Mouse (Mus musculus) c-Kit-negative CD71-positive TER-119-positive erythroid progenitor cells, embryonic 14.5 days (primary cell): ENCODE results near the gene Stat2.
A peak's percentile ranks its signal among the peaks of the same experiment; 100 is the strongest.

Experiments used
- DNase-seq: peaks from one replicate; pipeline ENCODE4 v3.0.0-alpha.2; 2013; ENCODE audit warnings: low read depth, low spot score

The Stat2 gene

DNA sequence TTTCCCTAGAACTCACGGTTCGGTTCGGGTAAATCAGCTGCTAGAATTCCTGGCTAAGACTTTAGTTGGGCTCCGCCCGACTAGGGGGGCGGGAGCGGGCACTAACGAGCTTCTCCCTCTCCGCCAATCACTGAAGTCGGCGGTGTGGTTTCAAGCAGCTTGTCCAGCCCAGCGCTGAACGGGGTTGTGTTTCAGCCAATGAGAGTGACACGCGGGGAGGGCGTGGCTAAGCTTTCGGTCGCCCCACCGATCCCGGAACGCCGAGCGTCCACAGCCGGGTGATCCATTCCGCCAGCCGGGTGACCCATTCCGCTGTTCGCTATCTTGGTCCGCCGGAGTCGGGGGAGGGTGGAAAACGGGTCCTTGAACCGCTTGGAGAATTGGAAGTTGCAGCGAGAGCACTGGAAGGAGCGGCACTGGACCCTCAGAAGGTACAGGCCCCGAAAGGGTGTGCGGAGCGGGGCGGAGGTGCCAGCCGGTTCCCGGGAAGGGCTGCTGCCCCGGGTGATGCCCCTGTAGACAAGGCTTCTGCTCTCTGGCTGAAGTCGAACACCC lies at the start of gene Stat2:
Gene Stat2 (plus strand): TSS at position 273 of the 555 bp plus-strand sequence.
- peak; percentile 98 for DNase-seq

DNA sequence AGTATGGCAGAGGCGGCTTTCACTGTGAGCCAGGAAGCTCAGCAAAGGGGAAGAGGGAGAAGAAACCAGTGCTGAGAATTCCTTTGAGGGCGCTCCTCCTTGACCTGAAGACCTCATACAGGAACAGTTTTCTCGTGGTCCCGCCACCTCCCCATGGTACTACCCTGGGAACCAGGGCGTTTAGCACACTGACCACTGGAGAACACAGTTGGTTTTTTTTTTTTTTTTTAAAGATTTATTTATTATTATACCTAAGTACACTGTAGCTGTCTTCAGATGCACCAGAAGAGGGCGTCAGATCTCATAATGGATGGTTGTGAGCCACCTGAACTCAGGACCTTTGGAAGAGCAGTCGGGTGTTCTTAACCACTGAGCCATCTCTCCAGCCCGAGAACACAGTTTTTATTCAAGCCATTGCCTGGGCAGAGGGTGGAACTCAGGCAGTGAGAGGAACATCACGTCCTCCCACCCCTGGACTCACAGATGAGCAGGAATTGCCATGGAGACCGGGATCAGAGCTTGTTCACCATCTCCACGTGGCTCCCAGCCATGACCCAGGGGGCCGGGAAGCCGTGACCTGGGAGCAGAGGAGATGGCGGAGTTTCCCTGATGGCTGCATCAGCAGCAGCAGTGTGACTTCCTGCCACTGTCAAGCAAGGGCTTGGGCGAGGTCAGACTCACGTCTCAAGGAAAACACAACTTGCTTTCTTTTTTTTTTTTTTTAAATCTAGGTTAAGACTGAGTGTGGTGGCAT lies 48.6 kb upstream of the Stat2 start:
- no peak for DNase-seq

DNA sequence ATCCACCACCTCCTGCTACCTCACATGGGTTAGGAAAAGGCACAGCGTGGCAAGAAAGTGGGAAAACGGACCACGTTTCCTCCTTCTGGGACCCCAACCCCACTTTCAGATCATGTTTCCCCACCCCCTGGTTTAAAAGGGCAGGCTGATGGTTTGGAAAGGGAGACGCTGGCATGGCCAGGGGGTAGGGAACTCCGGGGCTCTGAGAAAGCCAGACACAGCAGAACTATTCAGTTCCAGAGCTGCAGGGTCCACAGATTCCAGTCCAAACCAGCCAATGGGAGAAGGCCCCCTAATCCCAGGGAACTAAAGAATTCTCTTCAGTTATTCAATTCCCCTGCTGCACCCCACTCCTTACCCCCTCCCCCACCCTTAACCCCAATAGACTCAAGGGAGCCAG lies 45.3 kb upstream of the Stat2 start:
- DNase-seq, result no peak

DNA sequence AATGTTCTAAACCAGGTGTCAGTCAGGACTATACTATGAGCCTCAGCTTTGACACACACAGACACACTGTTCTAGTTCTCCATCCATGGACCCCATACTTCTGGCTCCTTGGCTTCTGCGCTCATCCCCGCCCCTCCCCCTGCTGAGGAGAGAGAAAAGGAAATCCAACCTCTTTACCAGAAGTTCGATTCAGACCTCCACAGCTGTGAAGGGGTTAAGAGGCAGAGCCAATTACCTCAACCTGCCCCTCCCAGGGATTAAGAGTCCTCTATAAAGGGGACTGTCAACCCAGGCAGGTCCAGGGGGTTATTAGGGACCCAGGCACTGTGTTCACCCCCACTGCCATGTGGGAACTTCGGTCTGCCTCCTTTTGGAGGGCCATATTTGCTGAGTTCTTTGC lies 44.8 kb upstream of the Stat2 start, which contains the start of gene Mip:
Gene Mip (plus strand): TSS at position 301 of the 400 bp plus-strand sequence.
- no peak for DNase-seq

DNA sequence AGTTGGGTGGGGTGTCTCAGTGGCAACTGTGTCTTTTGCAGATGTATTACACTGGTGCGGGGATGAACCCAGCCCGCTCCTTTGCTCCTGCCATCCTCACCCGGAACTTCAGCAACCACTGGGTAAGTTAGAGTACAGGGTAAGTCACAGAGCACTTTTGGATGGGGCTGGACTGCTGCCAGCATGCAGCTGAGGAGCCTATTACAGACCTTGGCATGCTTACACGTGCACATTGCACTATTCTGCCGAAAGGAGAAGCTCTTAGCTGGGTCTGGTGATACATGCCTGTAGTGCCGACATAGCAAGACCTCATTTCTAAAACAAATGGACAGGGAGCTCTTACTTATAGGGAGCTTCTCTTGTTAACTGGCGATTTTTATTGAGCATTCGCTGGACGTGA lies 42.8 kb upstream of the Stat2 start:
- no peak for DNase-seq

DNA sequence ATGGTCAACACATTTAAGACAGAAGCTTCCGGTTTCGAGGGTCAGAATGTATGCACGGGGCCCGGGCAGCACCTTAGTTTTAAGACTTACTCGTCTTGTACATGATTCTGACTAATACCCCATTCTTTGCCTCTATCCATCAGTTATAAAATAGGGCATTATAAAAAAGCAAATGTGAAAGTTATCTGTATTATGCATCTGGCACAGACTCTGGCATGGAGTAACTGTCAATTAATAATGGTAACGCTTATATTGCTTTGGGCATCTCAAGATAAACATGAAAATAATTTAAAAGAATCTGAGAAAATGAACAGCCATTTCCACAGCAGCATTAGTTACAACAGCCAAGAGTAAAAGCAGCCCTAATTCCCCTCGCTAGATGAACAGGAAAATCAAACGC lies 42.4 kb upstream of the Stat2 start:
- no peak for DNase-seq

DNA sequence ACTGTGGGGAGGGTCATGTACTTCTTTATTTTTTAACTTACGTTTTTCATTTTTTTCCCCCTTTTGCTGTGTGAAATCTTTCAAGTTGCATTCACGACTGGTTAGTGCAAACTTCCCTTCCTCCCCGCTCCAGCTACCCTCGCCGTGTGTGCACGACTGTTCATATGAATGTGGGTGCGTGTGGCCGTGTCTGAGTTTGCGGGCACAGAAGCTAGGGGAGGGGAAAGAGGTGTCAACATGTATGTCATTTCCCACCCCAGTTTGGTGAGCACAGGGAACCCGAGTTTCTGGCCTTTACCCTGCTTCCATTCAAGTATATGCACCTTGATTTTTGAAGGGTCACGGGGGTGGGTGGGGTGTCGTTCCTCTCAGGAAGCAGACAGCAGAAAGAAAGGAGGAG lies 39.8 kb upstream of the Stat2 start:
- no peak for DNase-seq

DNA sequence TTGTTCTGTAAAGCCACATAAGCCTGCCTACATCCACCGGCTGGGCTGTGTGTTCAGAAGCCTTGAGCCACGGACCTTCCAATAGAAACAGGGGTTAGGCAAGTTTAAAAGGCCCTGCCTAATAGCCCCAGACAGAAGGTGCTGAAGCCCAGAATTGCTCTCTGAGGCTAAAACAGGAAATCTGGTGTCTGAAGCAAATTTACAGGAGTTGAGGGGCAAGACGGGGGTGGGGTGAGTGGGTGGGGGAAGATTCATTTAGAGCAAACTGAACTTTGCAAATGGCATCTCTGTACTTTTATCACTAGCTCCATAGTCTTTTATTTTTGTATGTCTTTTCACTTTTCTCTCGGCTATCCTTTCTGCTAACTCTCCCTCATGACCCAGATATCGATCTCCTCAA lies 39.2 kb upstream of the Stat2 start:
- no peak for DNase-seq

DNA sequence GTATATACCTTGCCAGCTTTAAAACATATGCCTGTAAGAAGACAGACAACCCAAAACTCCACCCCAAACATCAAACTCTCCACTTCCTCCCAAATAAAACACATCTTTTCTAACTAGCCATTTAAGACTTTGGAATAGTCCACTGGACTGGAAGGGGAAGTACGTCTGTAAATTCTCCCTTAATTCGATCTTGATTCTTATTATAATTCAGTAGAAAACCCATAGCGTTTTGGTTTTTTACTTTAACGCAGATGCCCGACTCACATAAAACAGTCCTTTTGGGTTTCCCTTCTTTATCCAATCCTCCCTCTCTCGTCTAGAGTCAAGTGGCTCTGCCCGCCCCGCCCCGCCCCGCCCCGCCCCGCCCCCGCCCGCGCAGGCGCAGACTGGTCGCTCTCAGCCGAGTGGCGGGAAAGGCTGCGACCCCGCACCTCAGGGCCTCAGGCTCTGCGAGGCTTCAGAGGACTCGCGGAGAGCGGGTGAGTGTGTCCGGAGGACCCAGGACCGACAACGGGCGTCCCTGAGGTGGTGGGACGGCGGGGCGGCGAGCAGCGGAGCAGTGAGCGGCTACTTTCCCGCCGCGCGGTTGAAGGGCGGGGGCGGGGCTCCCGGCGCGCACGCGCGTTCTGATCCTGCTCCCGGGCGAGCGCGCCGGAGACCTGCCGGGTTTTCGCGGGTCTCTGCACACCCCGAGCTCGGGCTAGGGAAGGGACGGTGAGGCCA lies 38.5 kb upstream of the Stat2 start, which contains the start of gene Timeless:
Gene Timeless (plus strand): TSS at position 369 of the 723 bp plus-strand sequence.
- DNase-seq, result peak; percentile 79

DNA sequence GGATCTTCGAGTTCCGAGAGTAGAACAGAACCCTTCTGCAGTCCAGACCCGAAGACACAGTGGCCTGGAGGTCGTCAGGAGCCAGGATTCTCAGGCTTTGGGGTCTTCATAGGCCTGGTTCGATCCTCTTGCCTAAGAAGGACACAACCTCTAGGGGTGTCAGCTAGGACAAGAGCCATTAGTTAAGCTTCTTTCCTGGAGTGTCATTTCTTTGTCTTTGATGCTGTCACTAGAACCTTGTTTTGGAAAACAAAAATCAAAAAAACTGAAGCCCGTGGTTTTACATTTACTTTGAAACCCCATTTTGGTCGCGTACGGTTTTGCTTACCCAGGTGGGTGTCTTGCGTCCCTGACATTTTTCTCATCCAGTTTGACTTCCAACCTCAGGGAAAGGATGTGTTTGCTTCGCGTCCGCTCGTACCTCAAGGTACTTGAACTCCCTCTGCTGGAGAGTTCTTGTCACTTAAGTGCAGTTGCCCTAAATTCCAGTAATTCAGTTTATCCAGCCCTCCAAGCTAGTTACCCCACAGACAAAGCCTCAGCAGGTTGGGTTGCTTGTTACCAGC lies 37.9 kb upstream of the Stat2 start:
- DNase-seq, result peak; percentile 76

DNA sequence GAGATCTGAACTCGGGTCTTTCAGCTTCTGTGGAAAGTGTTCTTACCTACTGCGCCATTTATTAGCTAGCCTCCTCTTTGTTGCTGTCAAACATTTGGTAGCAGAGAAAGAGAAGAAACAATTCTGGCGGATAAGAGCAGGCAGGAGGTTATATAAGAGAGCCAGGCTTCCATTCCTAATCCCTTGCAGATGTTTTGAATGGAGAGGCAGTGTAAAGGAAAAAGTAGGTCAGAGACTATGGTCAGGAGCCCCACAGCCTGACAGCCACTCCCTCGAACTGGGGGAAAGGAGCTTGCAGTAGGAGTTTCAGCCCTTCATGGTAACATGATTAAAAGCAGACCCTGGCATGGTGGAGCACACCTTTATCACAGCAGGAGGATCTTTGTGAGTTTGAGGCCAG lies 34.0 kb upstream of the Stat2 start:
- DNase-seq, result no peak

DNA sequence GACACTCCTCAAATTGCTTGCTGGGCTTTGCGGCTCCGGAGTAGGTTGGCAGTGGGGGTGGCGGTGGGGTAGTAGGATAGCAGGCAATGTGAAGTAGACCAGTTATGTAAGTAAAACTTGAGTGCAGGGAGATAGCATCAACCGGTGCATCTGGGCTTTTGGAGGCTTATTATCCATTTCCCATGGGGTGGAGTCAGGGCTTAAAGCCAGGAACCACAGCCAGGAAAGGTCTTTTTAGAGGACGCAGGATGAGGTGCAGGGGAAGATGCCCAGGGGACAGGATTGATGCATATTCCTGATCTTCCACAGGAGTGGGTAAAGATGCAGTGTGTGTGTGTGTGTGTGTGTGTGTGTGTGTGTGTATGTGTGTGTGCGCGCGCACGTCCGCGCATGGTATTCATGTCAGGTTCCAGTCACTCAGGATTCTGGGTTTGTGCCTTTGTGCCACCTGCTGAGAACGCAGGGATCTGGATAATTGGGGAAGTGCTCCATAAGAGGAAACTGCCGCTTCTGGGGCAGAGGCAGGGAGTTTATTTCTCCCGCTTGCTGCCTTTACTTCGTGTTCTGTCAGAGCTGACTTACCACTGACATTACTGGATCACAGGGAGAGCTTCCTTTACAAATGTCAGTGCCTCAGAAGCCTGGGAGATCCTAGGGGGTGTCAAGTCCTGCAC lies 32.4 kb upstream of the Stat2 start:
- no peak for DNase-seq

DNA sequence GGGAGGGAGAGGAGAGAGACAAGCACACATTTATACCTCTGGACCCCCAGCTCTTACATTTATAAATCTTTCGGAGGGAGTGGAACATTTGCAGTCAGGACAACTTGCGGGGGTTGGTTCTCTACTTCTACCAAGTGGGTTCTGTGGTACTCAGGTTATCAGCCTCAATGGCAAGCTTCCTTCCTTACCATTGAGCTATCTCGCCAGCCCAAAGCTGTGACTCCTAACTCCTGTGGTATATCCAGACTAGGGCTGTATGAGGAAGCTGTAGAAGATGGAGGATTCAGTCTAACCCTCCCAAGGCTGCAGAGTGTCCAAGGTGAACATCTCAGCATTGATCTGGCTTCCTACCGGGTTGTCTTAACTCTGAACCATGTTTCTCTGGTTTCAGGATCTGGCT lies 31.2 kb upstream of the Stat2 start:
- DNase-seq, result no peak

DNA sequence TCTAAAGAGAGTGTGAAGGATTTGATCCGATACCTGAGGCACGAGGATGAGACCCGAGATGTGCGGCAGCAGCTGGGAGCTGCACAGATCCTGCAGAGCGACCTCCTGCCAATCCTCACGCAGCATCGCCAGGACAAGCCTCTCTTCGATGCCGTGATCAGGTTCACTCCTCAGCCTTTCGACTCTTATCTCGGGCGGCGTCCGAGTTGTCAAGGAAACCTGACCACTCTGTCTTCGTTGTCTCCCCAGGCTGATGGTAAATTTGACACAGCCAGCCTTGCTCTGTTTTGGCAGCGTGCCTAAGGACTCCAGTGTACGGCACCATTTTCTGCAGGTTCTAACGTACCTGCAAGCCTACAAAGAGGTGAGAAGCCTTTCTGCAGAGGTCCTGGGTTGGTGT lies 30.2 kb upstream of the Stat2 start:
- no peak for DNase-seq

DNA sequence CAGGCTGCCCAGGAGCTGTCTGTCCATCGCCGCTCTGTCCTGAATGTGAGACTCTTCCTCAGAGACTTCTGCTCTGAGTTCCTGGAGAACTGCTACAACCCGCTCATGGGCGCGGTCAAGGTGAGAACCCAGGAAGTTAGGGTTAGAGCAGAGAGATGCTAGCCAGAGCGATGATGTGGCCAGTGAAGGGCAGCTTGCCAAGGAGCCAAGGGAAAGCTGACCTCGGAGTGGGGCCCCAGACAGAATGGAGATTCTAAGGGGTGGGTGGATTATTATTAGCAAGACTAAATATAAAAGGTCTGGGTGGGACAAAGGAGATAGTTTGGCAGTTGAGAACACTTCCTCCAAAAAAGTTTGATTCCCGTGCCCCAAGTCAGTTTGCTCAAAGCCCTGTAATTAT lies 27.1 kb upstream of the Stat2 start:
- no peak for DNase-seq

DNA sequence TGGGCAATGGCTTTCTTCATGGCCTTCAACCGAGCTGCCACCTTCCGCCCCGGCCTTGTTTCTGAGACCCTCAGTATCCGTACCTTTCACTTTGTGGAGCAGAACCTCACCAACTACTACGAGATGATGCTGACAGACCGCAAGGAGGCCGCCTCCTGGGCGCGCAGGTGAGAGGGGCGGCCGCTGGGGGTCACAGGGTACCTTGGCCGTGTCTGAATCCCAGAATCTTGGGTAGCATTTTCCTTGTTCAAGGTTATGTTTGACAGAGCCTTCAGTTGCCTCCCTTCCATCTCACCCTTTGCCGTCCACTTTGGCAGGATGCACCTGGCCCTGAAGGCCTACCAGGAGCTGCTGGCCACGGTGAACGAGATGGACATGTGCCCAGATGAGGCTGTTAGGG lies 26.2 kb upstream of the Stat2 start:
- no peak for DNase-seq

DNA sequence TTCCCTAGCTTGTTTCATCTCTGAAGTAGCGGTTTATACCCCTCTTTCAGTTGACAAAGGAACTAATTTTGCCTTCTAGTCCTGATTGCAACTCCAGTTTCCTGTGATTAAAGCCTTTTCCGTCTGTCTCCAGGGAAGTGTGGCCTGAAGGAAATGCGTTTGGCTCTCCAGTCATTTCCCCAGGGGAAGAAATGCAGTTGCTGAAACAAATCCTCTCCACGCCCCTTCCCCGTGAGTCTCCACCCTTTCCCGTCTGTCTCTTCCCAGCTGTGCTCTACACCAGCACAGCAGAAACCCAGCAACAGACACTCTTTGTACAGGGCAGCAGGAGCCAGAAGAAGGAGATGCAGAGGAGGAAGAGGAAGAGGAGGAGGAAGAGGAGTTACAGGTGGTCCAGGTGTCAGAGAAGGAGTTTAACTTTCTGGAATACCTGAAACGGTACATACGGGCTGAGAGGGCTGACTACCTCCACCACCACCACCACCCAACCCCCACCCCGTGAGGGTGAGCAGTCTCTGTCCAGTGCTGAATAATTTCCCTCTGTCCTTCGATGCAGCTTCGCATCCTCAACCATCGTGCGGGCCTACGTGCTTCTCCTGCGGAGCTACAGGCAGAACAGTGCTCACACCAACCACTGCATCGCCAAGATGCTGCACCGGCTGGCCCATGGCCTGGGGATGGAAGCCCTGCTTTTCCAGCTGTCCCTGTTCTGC lies 23.2 kb upstream of the Stat2 start:
- DNase-seq, result no peak

DNA sequence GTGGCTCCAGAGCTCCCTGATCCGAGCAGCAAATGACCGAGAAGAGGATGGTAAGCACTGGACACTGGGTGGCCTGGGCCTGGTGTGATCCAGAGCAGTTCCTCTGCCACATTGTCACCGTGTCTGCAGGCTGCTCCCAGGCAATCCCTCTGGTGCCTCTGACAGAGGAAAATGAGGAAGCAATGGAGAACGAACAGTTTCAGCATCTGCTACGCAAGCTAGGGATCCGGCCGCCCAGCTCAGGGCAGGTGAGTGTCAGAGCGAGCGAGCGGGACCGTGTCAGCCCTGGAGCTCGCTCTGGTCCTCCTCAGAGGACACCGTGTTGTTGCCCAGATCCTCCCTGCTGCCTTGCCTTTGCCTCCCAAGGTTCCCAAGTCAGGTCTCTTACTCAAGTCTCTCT lies 19.8 kb upstream of the Stat2 start:
- DNase-seq, result no peak

DNA sequence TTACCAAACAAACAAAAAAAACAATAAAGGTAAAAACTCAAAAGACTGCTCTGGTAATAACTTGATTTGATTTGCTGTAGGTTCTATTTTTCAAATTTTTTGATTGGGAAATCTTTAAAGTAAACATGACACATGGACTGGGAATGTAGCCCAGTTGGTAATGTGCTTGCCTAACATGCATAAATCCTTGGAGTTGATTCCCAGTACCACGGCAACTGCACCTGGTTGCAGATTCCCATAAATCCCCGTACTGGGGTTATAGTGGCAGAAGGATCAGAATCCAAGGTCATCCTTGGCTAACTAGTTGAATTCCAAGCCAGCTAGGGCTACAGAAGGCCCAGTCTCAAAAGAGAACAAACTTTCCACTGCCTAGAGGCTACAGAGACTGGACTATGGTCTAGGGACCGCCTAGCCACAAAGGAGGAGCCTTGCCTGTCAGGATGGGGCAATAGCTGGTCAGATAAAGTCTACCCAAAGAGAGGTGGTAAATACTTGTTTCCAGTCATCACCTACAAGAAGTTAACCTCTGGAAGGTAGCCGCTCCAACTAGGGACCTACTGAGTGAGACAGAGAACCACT lies 16.6 kb upstream of the Stat2 start, which contains the start of gene Apon:
Gene Apon (plus strand): TSS at position 420 of the 579 bp plus-strand sequence.
- no peak for DNase-seq

DNA sequence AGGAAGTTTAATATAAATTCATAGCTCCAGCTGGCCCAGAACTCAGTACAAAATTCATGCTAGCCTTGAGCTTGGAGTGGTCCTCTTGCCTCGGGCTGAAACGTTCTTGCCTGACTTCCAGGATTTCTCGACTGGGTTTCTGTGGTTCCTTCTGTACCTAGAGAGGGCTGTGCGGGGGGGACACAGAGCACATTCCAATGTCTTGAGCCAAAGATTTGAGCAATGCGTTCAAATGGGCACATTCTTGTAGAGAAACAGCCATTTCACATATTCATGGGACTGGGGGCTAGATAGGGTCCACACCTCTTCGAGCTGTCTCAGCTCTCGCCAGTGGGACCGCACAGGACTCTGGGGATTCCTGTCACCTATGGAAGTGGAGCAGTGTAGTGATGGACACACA lies 14.4 kb upstream of the Stat2 start:
- DNase-seq, result no peak

DNA sequence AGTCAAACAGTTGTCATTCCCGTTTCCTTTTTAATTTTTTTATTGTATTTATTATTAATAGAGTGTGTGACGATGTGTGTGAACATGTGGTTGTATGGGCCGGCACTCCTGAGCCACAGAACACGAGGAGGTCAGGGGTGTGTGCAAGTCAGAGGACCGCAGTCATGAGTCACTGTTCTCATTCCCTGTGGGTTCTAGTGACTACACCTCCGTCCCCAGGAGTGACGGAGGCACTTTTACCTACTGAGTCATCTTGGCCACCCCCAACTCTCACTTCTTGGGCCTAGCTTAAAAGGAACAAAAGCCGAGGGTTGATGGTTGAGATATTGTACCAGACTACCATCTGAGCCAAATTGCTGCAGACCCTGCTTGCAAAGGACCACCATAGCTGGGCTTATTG lies 14.0 kb upstream of the Stat2 start:
- no peak for DNase-seq
